Mouse (Mus musculus) thymus, postnatal 0 days (tissue): Measurements from ENCODE around the gene Pga5. TPM values are rescaled to one million over a fixed set of nuclear protein-coding genes. Genes with fewer than 3 reads are reported as not detected.
A peak's percentile ranks its signal among the peaks of the same experiment; 100 is the strongest.

Experiments
- DNase-seq: peaks from one replicate; pipeline ENCODE4 v3.0.0-alpha.2; 2015; ENCODE audit warnings: low spot score
- polyA plus RNA-seq: library from polyadenylated mRNA; unstranded; fragments of >200 nt; fragmentation: Nextera tagmentation; extraction: Ambion mirVana; gene quantifications from 2 replicates; pipeline ENCODE4 v1.2.1, GENCODE M21; 2015

The Pga5 gene
- polyA plus RNA-seq, result 0.49 and 0.95 TPM in 2 replicates

DNA sequence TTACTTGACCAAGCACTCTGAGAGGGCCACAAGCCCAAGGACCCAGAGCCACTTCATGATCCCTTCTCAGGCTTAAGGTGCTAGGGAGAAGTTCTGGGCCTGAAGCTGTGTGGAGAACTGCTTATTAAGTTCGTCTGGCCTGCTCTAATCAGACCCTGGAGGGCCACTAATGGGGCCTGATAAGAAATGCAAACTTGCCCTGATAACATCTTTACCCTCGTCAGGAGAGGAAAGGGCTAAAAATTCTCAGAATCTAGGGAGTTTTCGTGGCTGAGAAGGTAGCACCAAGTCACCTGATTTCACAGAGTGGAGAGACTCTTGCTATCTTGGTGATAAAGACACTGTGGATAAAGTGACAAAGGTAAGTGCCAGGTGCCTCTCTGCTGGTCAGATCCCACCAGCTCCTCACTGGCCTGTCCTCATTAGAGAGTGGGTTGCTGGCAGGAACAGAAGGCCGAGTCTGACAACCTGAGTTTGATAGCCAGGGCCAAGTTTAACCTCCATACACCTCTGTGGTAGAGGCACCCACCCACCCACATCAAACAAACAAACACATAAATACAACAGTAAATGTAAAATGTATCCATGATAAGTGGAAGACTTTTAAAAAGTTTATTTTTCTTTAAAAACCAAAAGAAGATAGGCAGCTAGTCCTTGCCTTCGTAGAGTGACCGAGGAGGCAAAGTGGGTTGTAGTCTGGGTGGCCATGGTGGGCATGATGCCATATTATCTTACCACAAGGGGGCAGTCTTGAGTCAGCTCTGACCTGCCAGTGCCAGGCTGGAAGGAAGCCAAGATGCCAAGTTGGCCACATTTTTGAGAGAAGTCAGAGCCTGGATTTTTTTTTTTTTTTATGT is at the start of gene Pga5:
Gene Pga5 (minus strand): TSS at position 157 of the 857 bp plus-strand sequence.
- DNase-seq, result peak; percentile 63

- no peak for DNase-seq
These were observed 46.9 kb upstream of the Pga5 start for GRCm38 (mm10) chr19:10724629-10725363.

- DNase-seq, result peak; percentile 45
These were observed 45.8 kb upstream of the Pga5 start for GRCm38 (mm10) chr19:10723649-10724048.

- no peak for DNase-seq
These were observed 45.2 kb upstream of the Pga5 start for GRCm38 (mm10) chr19:10723084-10723483.

DNA sequence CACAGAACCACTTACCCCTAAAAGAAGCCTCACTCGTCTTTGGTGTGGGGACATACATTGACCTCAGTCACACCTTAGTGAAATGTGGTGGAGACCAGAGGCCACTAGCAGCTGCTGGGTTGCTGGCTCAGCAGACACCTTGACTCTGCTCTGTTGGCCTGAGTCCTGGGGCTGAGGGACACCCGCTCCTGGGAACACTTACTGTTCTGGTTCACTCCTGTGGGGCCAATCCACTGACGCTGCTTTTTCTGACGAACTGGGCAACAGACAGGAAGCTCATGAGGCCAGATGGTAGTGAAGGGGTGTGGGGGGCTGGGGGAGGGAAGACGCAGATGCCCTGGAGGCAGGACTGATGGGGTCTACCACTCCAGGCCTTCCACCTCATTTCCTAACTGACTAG is 43.2 kb upstream of the Pga5 start:
- DNase-seq, result peak; percentile 41

DNA sequence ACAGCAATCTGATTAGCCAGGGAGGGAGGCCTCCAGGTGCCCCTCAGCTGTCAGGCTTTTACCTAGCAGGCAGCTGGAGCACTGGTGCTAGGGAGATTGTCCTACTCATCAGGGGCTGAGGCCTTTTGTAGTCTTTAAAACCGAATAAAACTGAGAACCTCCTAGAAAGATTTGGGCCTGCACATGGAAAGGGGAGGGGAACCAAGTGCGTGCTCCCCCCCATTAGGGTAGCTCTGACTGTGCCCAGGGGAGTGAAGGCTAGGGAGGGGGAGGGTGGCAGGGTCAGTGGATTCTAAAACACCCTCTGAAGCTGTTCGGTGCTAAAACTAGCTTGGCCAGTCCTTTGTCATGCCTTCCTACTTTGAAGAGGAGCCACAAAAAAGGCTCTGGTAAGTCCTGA is 42.7 kb upstream of the Pga5 start:
- DNase-seq, result no peak

GRCm38 (mm10) chr19:10719751-10720150 is 41.9 kb upstream of the Pga5 start:
- no peak for DNase-seq

- no peak for DNase-seq
These were observed 40.4 kb upstream of the Pga5 start for GRCm38 (mm10) chr19:10718251-10718775.

DNA sequence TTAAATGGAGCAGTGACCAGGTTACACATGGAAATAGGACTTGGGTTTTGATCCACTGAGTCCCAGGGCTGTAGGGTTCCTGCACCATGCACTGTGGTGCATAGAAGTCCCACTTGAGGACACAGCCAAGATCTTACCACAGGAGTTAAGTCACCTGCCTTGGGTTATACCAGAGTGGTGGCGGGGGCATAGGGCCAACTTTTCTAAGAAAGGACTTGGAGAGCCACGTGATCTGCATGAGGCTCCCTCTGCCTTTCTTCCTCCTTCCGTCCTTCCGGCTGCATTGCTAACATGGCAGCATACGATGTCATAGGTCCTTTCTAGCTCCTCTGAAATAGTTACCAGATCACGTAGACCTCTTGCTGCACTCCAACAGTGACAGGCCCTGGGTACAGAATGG is 37.6 kb upstream of the Pga5 start:
- no peak for DNase-seq

DNA sequence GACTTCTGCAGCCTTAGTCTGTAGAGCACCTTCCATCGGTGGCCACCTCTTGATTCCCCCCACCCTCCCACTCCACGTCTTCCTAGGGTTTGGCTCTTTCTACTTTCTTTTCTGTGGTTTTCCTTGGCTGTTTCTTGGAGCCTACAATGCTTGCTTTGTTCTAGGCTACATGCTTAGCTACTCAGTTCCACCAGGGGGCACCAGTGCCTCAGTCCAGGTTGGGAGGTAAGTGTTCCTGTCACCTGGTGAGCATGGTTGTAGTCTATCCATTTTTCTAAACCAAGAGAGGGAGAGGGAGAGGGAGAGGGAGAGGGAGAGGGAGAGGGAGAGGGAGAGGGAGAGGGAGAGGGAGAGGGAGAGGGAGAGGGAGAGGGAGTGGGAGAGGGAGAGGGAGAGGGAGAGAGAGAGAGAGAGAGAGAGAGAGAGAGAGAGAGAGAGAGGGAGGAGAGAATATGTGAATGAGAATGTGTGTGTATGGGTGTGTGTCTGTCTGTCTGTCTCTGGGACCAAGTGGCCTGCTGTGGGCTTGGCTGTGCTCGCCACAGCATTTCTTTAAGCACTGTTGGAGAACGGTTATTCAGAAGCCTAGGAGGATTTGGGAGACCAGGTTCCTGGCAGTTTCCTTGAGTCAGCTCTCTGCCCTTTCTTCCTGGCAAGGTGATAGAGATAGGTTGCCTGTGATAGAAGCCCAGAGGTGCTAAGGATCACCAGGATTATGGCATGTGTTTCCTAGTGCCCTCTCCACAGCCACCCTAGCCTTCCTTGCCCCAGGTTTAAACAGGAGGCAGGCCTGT is 37.0 kb upstream of the Pga5 start:
- DNase-seq, result peak; percentile 83

DNA sequence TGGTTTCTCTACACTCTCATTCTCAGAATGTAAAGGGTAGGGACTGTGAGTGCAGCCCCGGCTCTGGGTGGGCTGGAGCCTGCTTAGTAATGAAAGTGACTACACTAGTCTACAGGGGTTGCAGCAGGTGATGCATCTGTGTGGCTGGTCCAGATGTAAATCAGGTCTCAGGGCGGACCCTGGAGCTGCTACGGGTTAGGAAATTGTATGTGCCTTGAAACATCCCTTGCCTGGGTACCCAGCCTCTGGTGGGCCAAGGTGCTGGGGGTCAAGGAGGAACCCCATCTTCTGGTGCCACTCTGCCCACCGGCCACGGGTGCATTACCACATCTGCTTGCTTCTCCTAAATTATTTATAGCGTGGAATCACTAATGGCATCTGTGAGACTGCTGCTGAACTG is 36.3 kb upstream of the Pga5 start:
- DNase-seq, result no peak

GRCm38 (mm10) chr19:10713551-10713950 is 35.7 kb upstream of the Pga5 start:
- DNase-seq, result no peak

GRCm38 (mm10) chr19:10712646-10713045 is 34.8 kb upstream of the Pga5 start:
- DNase-seq, result no peak

DNA sequence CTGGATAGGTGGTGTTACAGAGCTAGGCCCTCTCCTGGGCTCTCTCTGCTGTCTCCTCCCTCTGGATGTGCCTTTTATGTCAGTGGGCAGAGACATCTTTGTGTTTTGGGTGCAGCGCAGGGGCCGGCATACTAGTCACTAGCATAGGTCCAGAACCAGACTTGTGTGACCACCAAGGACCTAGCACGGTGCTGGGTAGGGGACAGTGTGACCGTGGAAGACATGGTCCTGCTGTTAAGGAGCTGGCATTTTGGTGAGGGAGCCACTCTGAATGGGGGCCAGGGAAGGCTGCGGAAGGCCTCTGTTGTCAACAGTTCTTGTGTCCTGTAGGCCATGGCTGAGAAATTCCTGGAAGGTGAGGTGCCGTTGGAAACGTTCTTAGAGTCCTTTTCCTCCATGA is 34.3 kb upstream of the Pga5 start:
- no peak for DNase-seq

GRCm38 (mm10) chr19:10710751-10711150 is 32.9 kb upstream of the Pga5 start:
- DNase-seq, result no peak

DNA sequence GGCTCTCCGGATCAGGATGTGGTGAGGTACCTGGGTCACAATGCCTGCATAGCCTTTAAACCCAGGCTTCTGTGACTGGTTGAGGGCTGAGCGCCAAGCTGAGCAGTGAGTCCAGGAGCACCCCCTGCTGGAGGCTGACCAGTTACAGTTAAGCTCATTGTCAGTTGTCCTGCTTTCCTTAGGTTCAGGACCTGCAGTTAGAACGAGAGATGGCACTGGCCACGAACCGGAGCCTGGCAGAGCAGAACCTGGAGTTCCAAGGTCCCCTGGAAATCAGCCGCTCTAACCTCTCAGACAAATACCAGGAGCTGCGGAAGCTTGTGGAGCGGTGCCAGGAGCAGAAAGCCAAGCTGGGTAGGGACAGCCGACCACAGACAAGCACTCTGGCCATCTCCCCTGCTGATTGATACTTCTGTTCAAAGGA is 32.2 kb upstream of the Pga5 start:
- DNase-seq, result peak; percentile 75

DNA sequence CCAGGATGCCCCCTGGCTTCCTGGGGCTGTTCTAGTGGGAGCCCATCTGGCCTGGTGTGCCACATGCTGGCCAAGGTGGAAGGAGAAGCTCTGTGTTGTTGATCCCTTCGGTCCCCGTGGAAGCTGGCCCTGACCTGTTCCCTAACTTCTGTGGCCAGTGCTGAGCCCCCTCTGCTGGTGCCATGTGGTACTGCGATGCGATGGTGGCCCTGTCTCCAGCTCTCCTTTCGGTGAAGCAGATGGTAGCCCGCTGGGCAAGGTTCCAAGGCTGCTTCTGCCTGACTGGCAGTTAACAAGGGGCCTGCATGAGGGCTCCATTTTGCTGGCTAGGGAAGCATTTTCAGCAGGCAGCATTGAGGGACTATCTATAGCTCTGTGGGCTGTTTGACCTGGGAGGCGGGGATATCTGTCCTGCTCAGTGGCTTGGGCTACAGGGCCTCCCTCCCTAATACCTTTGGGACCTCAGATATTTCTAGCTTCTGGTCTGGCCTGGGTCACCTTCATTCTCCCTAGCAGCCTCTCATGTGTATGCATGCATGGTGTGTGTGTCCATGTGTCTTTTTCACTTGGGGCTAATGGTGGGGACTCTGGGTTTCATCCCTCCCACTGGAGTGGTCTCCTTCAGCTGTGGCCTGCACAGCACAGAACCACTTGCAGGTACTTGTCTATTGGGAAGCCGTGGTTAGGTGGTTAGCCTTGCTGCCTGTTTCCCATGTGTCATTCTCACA is 31.7 kb upstream of the Pga5 start:
- DNase-seq, result peak; percentile 81

- DNase-seq, result no peak
These were observed 31.0 kb upstream of the Pga5 start for GRCm38 (mm10) chr19:10708900-10709299.

- DNase-seq, result no peak
These were observed 30.0 kb upstream of the Pga5 start for GRCm38 (mm10) chr19:10707881-10708280.

- no peak for DNase-seq
These were observed 29.4 kb upstream of the Pga5 start for GRCm38 (mm10) chr19:10707087-10707875.
